Mouse (Mus musculus): Measurements from ENCODE around the gene Gas7.

Gene Gas7

DNA sequence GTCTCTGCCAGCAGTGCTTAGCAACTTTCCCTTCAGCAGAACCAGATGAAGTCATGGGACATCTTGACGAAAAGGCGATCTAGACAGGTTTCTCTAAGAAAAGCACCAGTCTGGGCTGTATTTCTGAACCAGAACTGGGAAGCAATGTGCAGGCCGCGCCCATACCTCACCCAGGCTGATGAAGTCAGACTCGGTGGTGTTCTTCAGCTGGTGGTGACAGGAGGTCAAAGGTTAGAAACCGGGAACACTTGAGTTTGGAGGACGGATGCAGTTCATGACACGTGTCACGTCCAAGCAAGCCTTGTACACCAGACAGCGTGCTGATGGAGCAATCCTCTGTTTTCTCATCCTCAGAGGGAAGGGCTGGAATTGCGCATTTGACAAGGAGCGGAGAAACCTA is 32.9 kb downstream of the Gas7 start:
- no peak for DNase-seq (ENCODE audit: low spot score in 2 of 2)

- no peak for DNase-seq (ENCODE audit: low spot score in 2 of 2)
Measured at GRCm38 (mm10) chr11:67489647-67490175, 34.5 kb downstream of the Gas7 start.

GRCm38 (mm10) chr11:67496796-67497195 is 41.6 kb downstream of the Gas7 start:
- no peak for DNase-seq (ENCODE audit: low spot score in 2 of 2)

DNA sequence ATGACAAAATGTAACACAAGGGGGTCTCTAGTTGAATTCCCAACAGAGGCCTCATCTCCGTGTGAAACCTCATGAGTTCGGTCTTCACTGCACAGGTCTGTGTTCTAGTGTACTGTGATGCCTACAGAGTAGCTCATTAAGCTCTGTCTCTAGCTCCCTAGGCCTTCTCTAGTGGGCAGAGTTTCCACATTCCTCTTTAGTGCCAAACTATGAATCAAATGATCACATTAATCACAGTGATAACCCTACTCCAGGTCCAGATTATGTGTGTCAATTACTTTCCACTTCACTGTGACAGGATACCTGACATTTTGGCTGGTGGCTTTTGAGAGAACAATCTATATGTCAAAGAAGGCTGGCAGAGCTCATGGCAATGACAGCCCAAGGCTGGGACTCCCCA is 44.9 kb downstream of the Gas7 start:
- DNase-seq (ENCODE audit: low spot score in 2 of 2): no peak

GRCm38 (mm10) chr11:67501468-67502244 is 46.4 kb downstream of the Gas7 start:
- no peak for DNase-seq (ENCODE audit: low spot score in 2 of 2)

- no peak for DNase-seq (ENCODE audit: low spot score in 2 of 2)
Measured at GRCm38 (mm10) chr11:67509219-67509876, 54.1 kb downstream of the Gas7 start.

DNA sequence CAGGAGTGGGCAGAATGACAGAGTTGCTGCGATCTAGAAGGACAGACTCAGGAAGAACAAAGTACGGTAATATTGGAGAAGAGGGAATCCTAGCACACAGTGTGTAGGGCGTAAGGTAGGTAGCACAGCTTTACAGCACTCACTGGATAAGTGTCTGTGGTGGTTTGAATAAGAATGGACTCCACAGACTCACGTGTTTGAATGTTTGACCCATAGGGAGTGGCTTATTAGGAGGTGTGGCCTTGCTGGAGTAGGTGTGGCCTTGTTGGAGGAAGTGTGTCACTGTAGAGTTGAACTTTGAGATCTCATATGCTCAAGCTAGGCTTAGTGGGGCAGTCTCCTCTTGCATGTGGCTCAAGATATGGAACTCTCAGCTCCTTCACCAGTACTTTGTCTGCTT is 55.6 kb downstream of the Gas7 start:
- DNase-seq (ENCODE audit: low spot score in 2 of 2): no peak

DNA sequence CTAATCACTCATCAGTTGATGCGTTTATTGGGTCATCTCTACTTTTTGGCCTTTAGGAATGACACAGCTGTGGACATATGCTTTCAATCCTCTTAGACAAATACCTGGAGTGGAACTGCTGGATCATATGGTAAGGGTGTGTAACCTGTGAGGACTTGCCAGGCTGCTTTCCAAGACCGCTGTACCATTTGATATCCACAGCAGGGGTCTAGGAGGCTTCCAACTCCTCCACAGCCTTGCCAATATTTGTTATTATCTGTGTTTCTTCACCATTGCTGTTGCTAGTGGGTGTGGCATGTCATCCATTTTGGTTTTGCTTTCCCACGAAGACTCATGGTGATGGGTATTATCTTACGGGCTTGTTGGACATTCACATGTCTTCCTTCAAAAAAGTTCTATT is 57.8 kb downstream of the Gas7 start:
- DNase-seq (ENCODE audit: low spot score in 2 of 2): no peak

DNA sequence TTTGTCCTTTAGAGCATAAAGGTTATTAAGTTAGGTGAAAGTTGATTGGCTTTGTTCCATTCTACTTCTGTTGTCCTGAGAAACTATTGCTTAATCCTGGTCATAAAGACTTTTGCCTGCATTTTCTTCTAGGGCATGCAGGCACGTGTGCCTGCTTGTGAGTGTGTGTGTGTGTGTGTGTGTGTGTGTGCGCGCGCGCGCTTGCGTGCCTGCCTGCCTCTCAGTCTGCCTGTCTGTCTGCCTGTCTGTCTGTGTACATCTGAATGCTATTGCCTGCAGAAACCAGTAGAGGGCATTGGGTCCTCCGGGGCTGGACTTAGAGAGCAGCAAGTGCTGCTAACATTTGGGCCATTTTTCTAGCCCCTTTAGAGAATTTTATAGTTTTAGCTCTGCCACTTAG is 59.2 kb downstream of the Gas7 start:
- no peak for DNase-seq (ENCODE audit: low spot score in 2 of 2)

DNA sequence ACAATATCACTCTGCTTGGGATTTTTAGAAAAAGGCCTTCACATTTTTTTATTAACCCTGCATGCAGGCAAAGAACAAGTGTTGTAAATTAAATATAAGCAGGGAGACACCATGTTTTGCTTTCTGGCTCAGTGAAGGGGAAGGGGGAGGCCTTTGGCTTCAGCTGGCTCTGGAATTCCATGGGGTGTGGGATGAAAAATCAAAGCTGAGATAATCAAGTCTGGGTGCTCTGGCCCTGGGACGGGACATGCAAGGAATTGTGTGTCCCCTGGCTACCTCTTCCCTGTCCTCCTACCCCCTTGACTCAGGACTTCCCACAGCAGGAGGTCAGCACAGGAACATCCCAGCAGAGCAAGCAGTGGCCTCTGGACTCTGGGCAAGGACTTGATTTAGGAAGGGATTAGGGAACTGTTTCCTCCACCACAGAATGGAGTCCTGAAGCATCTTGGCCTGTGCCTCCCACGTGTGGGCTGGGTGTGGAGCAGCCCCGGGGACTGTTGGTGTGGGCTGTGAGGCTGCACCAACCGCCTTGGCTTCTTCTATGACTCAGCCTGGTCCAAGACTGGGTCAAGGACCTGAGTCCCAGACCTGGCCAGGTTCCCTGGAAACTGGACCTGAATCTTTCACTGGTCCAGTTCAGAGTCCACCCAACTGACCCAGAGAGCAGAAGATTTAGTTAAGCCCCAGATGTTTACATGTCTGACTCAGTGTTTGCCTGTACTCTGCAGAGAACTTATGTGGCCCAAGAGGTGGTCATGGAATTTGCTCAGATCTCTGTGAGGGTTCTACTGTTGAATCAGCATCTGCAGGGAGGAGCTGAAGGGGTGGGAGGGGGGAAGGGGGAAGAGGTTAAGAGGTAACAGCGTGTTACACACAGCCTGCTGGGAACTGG is 60.0 kb downstream of the Gas7 start:
- no peak for DNase-seq (ENCODE audit: low spot score in 2 of 2)

DNA sequence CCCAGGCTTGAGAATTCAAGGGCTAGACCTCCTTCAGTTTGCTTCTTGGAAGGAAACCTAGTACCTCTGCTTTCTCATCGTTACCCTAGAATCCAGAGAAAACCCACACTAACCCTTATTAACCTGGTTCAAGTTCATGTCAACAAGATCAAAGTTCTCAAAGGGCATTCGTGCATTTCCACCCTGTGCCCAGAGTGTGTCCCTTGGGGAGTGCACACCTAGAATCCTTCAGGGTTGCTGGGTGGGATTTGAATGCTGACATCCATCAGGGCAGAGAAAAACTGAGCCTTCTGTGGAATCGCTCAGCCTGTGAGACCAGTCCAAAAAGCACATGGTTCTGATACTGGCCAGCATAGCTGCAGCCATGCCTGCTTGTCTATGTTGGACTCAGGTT is 60.7 kb downstream of the Gas7 start:
- DNase-seq (ENCODE audit: low spot score in 2 of 2): no peak

DNA sequence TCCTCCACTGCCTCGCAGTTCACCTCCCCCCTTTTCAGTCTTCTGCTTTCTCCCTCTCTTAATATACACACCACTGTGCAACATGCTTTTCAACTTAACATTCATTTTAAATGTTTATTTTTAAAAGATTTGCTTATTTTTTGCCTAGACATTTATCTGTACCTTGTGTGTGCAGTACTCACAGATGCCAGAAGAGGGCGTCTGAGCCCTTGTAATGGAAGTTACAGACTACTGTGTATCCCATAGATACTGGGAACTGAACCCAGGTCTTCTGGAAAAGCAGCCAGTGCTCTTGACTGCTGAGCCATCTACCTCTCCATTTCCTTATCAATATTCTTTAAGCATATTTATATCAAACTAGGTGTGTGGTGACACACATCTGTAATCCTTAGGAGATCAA is 62.5 kb downstream of the Gas7 start:
- no peak for DNase-seq (ENCODE audit: low spot score in 2 of 2)

DNA sequence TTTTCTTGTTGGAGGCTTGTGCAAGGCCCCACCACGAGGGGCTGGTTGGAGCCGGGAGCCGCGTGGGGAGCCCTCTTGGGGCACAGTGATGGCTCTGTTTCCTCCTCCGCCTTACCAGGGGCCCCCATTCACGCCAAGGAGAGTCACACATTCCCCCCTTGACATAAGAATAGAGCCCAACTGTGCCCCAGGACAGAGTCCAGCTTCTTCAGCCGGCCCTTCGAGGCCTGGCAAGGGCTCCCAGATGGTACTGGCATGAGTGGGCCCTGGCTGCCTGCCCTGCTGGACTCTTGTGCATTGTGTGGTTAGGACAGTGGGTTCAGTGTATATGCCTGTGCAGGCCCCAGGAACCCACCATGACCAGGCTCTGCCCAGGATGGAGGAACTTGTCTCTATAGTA is 63.7 kb downstream of the Gas7 start:
- no peak for DNase-seq (ENCODE audit: low spot score in 2 of 2)

- no peak for DNase-seq (ENCODE audit: low spot score in 2 of 2)
Measured at GRCm38 (mm10) chr11:67522671-67523070, 67.4 kb downstream of the Gas7 start.

GRCm38 (mm10) chr11:67523806-67524205 is 68.6 kb downstream of the Gas7 start:
- DNase-seq (ENCODE audit: low spot score in 2 of 2): no peak

- DNase-seq (ENCODE audit: low spot score in 2 of 2): no peak
Measured at GRCm38 (mm10) chr11:67524731-67525130, 69.5 kb downstream of the Gas7 start.

GRCm38 (mm10) chr11:67525841-67526240 is 70.6 kb downstream of the Gas7 start:
- no peak for DNase-seq (ENCODE audit: low spot score in 2 of 2)

GRCm38 (mm10) chr11:67526621-67527545 is 71.6 kb downstream of the Gas7 start:
- no peak for DNase-seq (ENCODE audit: low spot score in 2 of 2)

- DNase-seq (ENCODE audit: low spot score in 2 of 2): no peak
Measured at GRCm38 (mm10) chr11:67531286-67531685, 76.0 kb downstream of the Gas7 start.

DNA sequence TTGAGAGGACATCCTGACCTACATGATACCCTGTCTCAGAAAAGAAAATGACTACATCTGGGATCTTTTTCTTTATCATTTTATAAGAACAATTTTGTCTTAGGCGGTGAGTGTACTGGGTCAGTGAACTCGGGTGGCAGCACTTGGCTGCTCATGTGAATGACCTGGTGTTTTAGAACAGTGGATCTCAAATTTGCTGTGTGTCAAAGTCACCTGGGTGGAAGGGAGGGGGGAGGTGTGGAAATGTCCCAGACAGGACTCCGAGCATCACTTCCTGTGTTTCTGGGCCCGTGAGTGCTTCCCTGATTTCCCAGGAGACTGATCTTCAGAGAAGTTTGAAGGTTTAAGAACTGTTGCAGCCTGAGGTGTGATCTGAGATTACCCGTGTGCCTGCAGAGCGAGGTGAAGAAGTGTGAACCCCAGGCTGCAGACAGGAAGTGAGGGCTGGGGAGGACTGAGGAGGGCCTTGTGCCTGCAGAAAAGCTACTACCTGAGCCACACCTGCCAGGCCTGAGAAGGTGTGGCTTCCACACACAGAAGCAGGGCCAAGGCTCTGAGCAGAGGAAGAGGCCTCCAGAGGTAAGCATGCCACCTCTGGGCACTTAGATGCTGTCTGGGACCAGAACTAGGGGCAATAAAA is 76.8 kb downstream of the Gas7 start:
- DNase-seq (ENCODE audit: low spot score in 2 of 2): no peak

GRCm38 (mm10) chr11:67532728-67533127 is 77.5 kb downstream of the Gas7 start:
- no peak for DNase-seq (ENCODE audit: low spot score in 2 of 2)

Measured in thymus, postnatal 10 days (tissue).